Mouse (Mus musculus): ENCODE measurements around the gene Ctnnbl1.

The Ctnnbl1 gene

DNA sequence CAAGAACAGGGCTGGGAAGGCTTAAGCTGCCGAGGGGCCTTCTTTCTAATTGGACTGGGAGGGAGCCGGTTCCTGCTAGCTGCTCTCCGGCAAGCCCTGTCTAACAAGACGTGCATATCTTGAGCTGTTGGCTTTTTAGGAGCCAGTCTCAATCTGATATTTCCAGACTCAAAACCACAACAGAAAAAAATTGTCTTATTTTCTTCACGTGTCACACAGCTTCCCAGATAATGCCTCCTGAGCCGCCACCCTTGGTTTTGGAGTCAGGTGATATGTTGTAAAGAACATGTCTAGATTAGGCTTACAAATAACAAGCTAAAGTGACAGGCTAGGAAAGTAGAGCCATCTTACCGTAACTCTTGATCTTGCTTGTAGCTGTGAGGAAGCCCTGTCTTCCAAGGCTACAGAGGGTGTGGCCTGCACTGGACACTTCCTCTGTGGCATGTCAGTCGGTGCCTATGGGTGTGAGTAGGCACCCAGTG lies 56.7 kb downstream of the Ctnnbl1 start:
- no peak for DNase-seq (ENCODE audit: low read depth, low spot score)

- DNase-seq (ENCODE audit: low read depth, low spot score) = no peak
Observed at GRCm38 (mm10) chr2:157795627-157796423, 58.6 kb downstream of the Ctnnbl1 start.

- no peak for DNase-seq (ENCODE audit: low read depth, low spot score)
Observed at GRCm38 (mm10) chr2:157799533-157799932, 62.3 kb downstream of the Ctnnbl1 start.

GRCm38 (mm10) chr2:157800288-157800687 lies 63.1 kb downstream of the Ctnnbl1 start:
- no peak for DNase-seq (ENCODE audit: low read depth, low spot score)

- DNase-seq (ENCODE audit: low read depth, low spot score) = no peak
Observed at GRCm38 (mm10) chr2:157800746-157801501, 63.7 kb downstream of the Ctnnbl1 start.

DNA sequence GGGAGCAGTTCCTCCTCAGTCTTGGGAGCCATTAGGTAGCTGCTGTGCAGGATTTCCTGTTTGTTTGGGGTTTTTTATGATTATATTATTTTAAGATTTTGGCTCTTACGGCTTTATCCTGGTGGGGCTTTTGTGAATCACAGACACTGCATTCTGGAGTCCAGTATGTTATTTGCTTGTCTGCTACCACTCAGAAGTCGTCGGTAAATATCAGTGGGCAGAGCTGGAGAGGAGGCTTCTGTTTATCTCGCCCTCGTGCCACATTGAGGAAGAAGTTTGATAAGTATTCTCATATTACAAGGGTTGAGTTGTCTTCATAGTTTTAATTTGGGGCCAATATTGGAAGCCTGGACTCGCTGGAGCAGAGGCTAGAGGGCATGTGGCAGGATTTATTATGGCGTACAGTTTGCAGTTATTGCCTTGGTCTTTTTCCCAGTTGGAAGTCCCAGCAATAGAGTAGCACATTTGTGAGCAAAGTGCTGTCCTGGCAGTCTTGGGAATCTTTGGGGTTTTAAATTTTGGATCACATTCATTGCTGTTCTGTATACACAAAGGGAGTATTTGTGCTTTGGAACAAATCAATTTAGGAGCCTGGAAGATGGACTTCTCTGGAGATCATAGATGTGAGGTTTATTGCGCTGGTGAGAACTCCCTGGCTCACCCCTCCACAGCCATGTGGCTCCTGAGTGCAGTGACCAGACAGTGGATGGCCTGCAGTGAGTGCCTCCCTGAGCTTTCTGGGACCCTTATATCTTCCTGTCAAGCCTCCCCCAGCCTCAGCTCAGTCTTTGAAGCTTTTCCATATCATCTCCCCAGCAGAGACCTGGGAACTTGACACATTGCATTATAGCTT lies 64.5 kb downstream of the Ctnnbl1 start:
- no peak for DNase-seq (ENCODE audit: low read depth, low spot score)

DNA sequence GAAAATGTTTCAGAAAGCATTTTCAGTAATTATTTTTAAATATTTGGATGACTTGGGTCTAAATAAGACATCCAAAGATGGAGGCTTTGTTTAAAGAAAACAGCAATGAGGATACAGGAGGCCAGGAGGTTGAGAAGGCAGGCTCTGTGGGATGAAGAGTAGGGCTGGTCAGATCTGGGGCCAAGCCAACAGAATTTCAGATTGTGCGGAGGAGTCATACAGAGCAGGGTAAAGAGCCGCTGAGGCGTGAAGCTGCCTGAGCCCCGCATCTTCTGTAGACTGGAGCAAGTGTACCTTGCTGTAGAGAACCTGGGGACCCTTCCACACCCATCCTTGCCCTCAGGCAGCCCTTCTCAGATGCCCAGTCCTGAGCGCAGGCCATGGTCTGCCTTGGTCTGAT lies 65.5 kb downstream of the Ctnnbl1 start:
- no peak for DNase-seq (ENCODE audit: low read depth, low spot score)

- DNase-seq (ENCODE audit: low read depth, low spot score) = peak; percentile 84
Observed at GRCm38 (mm10) chr2:157804388-157804787, 67.2 kb downstream of the Ctnnbl1 start.

DNA sequence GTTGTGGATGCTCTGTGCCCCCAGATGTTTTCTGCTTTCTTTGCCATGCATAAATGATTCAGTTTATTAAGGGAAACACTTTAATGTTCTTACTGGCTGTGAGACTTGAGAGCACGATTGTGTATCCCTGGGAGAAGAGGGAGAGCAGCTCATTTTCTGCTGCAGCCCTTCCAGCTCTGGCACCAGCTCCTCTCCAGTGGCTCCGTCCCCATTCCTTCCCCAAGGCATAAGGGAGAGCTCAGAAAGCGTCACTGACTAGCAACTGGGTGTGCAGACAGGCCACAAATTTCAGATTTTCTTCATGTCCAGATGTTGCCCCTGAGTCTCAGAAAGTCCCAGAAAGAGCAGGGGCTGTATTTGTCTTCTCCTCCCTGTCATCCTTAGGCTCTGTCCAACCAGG lies 67.9 kb downstream of the Ctnnbl1 start:
- no peak for DNase-seq (ENCODE audit: low read depth, low spot score)

DNA sequence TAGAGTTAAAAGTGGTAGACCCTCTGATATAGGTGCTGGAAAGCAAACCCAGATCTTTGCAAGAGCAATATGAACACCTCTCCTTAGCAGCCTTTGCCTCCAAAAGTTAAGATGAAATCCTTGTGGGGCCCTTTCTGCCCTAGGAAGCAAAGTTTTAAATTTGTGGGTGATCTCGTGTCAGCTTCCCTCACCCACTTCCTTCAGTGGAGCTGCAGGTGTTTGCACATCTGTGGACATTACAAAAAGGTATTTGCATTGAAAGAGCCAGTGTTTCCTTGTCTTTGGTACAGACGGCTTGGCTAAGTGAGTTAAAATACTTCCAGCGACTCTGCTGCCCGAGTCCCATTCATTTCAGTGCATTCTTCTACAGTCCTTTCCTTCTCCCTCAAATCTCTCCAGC lies 69.9 kb downstream of the Ctnnbl1 start:
- DNase-seq (ENCODE audit: low read depth, low spot score) = no peak

- peak; percentile 43 for DNase-seq (ENCODE audit: low read depth, low spot score)
Observed at GRCm38 (mm10) chr2:157807621-157808367, 70.6 kb downstream of the Ctnnbl1 start.

- no peak for DNase-seq (ENCODE audit: low read depth, low spot score)
Observed at GRCm38 (mm10) chr2:157808368-157808923, 71.2 kb downstream of the Ctnnbl1 start.

- no peak for DNase-seq (ENCODE audit: low read depth, low spot score)
Observed at GRCm38 (mm10) chr2:157809341-157809740, 72.1 kb downstream of the Ctnnbl1 start.

DNA sequence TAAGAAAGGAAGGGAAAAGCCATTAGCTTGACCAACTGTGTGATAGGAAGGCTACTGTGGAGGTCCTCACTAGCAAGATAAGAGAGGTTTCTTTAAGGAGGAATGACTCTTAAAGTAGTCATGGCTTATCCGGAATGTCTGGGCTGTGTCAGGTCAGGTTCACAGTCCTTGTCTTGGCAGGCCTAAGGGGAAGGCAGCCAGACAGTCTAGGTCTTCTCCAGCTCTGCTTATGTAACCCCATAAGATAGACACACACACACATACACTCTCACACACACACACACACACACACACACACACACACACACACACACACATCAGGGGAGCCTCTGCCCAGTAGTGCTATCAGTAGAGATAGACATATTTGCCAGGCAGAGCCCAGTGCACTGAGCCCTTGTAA lies 73.5 kb downstream of the Ctnnbl1 start:
- DNase-seq (ENCODE audit: low read depth, low spot score) = no peak

DNA sequence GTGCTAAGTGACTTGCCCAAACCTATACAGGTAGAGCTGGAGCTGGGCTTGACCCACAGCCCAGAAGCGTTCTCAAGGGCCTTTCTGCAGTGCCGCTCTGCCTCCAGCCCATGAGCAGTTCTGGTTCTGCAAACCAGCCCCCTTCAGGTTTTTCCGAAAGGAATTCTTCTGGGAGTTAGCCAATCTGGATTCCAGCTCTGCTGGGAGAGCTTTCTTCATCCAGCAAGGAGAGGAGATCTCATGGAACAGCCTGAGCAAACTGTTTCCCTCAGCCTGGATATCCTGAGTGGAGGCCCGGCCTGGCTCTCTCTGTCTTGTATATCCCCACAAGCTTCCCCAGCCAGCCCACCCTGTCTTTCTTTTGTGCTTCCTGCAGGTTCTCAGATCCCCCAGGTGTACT lies 75.9 kb downstream of the Ctnnbl1 start:
- no peak for DNase-seq (ENCODE audit: low read depth, low spot score)

DNA sequence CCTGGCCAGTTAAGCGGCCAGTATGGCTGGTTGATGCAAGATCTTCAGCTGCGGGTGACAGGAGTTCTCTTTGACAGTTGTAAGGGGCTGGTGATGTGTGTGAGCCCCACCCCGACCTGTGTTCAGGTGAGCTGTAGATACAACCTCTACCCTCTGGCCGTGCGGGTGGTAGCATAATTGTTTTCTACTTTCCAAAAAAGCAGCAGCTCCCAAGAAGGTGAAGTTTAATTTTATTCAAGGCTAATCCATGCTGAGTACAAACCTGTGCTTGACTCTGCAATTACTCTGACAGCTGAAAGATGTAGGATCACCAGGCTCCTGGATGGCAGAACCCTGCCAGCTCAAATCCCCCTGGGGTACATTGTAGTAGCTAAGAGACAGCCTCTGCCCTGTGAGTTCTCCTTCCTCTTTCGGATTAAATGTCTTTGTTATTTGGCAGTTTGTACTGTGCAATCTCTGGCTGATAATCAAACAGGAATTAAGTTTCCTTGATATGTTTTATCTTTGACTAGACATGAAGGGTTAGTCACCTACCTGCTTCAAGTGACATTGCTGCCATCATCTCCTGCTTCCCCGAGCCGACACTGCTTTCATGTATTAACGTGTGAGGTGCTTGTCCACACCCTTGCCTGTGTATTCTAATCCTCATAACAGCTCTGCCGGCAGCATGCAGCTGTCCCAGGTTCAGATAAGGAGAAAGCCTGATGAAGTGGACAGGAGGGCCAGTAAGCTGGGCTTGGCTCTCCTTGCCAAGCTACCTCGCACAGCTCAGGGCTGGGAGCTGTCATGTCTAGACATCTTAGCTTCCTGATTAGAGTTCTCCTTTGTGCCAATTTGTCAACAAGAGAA lies 77.1 kb downstream of the Ctnnbl1 start:
- no peak for DNase-seq (ENCODE audit: low read depth, low spot score)

DNA sequence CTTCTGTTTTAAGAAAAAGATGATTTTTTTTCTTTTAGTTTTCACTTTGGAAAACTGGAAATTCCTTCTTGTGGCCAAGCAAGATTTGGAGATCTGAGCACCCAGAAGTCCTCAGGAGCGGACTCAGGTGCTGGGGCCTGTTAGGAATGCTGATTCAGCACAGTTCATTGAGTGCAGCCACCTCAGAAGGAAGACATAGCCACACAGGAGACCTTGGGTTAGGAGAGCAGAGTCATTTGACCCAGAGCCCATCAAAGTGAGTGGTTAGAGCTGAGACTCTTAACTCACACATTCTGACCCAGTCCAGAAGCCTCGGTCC lies 77.7 kb downstream of the Ctnnbl1 start:
- no peak for DNase-seq (ENCODE audit: low read depth, low spot score)

DNA sequence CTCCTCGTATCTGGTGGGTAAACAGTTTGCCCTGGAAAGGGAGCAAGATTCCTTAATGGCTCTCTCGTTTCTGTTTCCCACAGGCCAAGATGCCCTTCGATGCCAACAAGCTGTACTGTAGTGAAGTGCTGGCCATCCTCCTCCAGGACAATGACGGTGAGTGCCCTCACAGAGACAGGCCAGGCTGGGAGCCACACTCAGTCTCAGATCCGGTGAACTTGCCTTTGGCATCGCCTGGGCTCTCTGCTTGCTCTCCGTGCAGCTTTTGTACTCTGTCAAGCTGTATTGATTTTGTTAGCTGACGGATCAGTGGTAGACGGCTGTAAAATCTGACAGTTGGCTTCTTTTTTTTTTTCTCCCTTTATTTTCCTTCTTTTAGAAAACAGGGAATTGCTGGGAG lies 80.5 kb downstream of the Ctnnbl1 start:
- DNase-seq (ENCODE audit: low read depth, low spot score) = no peak

- DNase-seq (ENCODE audit: low read depth, low spot score) = no peak
Observed at GRCm38 (mm10) chr2:157818576-157819320, 81.5 kb downstream of the Ctnnbl1 start.
